Mouse (Mus musculus) kidney, adult 10 weeks (tissue): ENCODE data around the gene Glrp1. TPM values are rescaled to one million over a fixed set of nuclear protein-coding genes. Genes with fewer than 3 reads are reported as not detected.

Source experiments
- polyA plus RNA-seq: library from polyadenylated mRNA; stranded (reverse); fragments of 350-450 nt; fragmentation: Illumina TruSeq; extraction: RNeasy Lipid Tissue Mini Kit (QIAGEN cat#74804); gene quantifications from one replicate; pipeline ENCODE4 v1.2.3, GENCODE M21; 2014; ENCODE audit warnings: low read depth, low replicate concordance

Gene Glrp1
- not detected for polyA plus RNA-seq

GRCm38 (mm10) chr1:88509789-88510188 lies at the start of gene Glrp1:
Gene Glrp1 (minus strand): TSS chr1:88510066.

Other genes with a start within 250 kb of the Glrp1 start
- gene Hjurp, start 232.4 kb downstream of the Glrp1 start, polyA plus RNA-seq: 10.4 TPM
- gene Trpm8, start 232.4 kb downstream of the Glrp1 start, polyA plus RNA-seq: not detected
- gene Spp2, start 103.1 kb downstream of the Glrp1 start, polyA plus RNA-seq: 295 TPM
- 7.2 TPM for gene Arl4c, start 192.2 kb upstream of the Glrp1 start, polyA plus RNA-seq